Mouse (Mus musculus) cerebellum, postnatal 36 days (tissue): Measurements from ENCODE around the gene Hmgb2.
A peak's percentile ranks its signal among the peaks of the same experiment; 100 is the strongest.
"Not testable (repeated sequence)": the region's sequence is repeated elsewhere in the genome, so short reads cannot be mapped to it uniquely, and the experiment has no call there.

Experiments
- DNase-seq, 2 experiments: peaks; one replicate each; pipeline ENCODE4 v3.0.0; 2021 to 2022; ENCODE audit warnings: mixed read lengths in 2 of 2

Gene Hmgb2

DNA sequence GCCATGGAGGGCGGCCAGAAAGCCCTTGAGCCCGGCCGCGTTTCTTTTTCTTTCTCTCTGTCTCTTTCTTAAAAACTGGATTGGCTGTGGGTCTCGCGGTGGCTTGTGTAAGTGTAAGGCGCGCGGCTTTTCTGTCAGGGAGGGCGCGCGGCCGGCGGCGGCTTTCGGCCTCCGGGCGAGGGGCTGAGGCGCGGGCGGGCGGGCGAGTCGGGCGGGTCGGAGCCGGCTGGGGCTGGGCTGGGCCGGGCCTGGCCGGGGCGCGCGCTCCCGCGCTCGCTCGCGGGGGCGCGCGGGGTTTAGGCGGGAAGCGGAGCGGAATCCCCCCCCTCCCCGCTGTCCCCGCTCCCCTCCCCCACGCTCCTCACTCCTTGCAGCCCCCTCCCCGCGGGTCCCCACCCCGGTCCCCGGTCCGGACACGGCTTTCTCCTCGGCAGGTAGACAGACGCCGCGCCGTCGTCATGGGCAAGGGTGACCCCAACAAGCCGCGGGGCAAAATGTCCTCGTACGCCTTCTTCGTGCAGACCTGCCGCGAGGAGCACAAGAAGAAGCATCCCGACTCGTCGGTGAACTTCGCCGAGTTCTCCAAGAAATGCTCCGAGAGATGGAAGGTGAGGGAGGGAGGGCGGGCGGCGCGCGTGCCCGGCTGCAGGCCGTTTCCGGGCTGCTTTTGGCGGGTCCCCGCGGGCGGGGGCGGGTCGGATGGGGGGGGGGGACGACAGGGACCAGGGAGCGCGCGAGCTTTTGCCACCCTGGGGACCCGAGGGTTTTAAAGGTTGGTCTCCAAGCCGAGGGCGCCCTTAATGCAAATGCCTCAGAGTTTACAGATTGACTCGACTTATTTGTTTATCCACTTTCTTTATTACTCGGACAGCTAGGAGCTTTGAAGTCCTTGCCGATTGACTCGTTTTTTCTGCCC is 692 bp downstream of the Hmgb2 start:
- peak in 1 of 2 experiments; percentile 39 for DNase-seq

DNA sequence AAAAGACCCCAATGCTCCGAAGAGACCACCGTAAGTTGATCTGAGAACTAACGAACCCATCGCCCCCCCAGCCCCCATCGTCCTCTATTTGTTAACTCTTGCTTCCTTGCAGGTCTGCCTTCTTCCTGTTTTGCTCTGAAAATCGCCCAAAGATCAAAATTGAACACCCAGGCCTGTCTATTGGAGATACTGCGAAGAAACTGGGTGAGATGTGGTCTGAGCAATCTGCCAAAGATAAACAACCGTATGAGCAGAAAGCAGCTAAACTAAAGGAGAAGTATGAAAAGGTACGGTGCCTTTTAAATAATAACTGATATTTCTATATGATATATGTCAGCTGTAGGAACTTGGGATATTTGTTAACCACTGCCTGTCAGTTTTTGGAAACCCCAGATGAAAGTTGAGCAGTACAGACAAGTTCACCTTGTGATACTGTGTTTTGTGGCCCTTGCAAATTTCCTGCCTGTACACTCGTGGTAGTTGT is 1.5 kb downstream of the Hmgb2 start:
- DNase-seq: not testable (repeated sequence)

DNA sequence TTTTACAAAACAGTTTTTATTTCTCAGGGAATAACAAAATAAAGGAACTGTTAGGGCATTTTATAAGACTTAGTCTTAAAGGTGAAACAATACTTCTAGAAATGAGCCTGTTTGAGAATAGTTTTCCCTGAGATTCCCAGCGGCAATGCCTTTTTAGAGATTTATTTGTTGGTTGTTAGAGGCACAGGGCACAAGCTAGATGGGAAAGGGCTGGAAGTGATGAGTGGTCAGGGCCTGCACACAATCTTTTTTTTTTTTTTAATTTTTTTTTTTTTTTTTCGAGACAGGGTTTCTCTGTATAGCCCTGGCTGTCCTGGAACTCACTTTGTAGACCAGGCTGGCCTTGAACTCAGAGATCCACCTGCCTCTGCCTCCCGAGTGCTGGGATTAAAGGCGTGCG is 5.0 kb downstream of the Hmgb2 start:
- DNase-seq: not testable (repeated sequence)

DNA sequence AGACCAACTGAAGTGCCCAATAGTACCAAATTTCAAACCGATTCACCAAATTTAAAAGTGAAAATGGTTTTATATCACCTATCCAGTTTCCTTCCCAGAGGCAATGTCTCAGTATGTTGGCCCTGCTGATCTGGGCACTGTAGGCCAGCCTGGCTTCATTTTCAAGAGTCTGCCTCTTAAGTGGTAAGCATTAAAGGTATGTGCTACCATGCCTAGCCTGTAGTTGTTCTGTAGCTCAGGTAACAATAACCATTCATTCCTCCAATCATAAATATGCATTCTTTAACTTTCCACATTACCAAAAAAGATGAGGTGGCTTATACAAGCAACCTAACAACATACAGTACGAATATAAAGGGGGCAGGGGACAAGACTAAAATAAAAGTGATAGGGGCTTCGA is 6.0 kb downstream of the Hmgb2 start:
- no peak for DNase-seq

DNA sequence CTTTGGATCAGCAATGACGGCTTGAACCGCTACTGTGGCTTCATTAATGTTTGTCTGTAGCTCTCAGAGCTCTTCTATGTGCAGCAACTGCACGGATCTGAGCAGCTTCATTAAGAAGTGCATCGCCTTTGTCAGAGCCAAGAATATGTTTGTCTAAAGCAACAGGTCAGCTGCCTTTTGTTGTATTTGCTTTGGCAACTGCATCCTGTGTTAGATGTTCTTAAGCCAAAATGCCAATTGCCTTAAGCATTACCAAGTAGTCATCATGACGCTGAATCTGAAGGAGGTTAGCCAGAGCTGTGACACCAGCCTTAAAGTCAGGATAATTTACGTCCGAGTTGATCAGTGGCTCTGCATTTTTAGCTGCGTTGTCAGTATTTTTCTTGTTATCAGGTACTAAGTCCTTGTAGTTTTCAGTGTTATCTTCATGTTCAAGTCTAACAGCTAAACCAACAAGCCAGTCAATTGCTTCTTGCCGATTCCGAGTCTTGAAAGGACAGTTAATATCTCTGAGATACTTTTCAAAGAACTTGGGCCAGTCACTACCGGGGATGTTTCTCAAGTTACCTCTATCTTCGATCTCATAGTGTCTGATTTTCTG is 8.6 kb downstream of the Hmgb2 start:
- DNase-seq: no peak

DNA sequence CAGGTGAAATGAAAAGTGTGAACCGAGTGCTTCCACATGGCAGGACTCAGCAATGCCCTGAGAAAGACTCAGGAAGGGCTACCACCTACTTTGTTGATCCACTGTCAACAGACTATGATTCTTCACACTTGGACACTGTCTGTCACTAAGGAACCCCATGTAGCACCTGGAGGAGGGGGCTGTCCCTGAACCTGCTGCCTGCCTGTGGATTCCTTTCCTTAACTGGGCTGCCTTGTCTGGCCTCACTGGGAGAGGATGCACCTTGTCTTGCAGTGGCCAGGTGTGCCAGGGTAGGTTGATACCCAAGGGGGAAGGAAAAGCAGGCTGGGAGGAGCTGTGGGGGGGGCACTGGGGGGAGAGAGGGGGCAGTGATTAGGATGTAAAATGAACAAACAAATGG is 16.3 kb downstream of the Hmgb2 start:
- no peak for DNase-seq

DNA sequence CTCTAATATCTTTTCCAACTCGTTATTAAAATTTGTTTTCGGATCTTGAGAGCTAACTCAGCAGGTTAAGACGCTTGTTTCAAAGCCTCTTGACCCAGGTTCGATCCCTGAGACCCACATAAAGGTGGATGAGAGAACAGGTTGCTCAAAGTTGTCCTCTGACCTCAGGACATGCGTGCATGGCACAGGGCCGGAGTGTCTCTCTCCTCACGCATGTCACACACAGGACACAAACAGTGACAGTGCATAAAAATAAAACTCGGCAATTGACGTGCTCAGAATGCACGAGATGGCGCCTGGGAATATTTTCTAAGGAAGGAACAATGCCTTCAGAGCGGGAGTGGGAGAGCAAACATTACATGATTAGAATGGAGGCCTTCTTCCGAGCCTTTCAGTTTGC is 18.5 kb downstream of the Hmgb2 start:
- no peak for DNase-seq

DNA sequence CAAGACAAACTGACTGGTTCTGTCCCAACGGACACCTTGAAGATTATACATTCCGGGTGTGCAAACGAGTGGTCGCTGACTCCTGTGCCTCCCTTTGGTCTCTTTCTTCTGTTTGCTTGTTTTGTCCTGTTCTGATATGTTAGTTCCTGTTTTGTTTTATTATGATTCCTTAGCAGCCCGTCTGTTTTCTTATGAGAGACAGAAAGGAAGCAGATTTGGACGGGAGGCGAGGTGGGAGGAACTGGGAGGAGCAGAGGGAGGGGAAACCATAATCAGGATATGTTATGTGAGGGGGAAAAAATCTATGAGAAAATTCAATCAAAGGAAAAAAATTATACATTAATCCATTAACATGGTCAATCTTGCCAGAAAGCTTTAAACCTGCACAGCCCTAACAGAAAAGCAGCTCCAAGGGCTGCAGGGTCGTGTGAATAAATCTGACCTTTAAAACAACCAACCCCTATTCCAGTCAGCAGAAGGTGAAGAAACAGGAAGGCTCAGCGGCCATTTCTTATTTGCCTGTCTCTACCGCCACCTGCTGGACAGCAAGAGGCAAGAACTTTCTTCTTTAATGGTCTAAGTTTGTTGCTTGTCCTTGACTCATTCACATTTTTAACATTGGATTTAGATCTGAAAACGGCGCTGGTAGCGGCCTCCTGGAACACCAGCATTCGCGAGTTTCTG is 19.1 kb downstream of the Hmgb2 start:
- DNase-seq: peak; percentile 75 to 87

DNA sequence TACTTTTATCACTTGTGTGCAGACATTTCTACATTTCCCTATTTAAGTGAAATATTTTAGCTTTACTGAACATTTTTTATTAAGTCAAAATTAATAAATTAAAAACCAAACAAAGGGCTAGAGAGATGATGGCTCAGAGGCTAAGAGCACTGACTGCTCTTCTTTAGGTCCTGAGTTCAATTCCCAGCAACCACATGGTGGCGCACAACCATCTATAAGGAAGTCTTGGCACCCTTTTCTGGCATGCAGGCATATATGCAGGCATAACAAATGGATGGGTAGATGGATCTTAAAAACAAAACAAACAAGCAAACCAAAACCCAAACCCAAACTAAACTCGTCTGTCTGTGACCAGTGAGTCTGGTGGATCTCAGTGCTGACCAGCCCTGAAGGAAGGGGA is 20.5 kb downstream of the Hmgb2 start:
- peak; percentile 55 to 59 for DNase-seq

DNA sequence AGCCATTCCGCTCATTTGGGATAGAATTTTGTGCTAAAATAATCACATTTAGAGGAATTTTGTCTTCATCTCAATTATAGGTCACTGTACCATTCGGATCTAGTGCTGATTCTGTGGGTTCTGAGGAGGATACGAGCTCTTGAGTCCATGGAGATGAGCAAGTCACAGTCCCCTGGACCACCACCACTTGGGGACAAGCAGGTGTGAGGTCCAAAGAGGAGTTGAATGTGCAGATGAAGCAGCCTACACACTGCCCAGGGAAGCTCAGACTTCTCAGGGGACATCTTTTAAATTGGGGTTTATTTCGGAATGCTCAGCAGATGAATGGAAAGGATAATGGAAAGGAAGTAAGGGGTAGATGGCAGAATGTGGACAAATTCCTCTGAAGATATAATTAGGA is 21.4 kb downstream of the Hmgb2 start:
- DNase-seq: no peak

DNA sequence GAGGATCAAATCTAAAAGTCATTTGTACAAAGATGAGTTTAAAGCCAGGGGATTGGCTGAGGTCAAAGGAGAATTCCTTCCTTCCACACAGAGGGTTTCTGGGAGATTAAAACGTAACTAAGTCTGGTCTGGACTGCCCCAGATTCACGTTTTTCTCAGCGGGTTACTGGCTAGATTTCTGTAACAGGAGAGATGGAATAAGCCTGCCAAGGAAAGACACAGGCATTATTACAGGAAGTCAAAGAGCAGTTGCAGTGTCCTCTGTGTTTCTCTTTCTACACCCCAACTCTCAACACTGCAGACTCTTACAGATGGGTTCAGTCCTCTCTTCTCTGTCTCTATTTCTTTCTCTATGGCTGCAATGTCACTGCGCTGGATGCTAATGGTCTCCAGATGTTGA is 22.8 kb downstream of the Hmgb2 start:
- DNase-seq: no peak

DNA sequence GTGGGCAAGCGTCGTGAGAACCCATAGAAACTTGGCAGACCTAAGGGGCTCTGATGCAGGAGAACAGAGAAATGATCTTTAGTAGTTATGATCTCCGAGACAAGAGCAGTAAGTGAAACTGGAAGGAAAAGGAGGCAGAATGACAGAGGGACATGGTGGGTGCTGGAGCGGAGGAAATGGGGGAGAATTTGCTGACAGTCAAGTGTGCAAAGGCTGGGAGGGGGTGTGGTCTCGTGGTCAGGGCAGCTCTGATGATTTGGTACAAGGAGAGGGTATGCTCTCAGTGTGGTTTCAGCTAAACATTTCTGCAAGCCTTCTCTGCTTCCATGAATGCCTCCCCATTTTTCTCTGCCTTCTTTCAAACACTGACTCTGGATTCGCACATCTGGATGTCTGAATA is 24.5 kb downstream of the Hmgb2 start:
- DNase-seq: no peak

DNA sequence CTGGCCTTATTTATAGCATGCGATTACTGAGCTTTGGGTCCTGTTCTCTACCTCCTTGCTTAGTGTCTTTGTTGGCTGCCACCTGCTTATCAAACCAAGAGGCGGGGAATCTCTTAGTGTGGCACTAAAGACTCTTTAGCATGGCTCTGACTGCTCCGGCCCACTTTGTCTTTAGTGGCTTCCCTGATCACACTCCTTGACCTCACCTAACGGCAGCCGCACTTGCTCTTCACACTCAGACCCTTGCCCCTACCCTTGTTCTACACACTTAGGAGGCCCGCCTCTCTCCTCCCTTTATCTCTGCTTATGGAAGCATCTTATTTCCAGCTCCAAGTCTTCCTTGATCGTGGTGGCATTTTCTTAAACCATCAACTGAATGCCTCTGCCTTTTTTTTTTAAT is 26.9 kb downstream of the Hmgb2 start:
- no peak for DNase-seq

DNA sequence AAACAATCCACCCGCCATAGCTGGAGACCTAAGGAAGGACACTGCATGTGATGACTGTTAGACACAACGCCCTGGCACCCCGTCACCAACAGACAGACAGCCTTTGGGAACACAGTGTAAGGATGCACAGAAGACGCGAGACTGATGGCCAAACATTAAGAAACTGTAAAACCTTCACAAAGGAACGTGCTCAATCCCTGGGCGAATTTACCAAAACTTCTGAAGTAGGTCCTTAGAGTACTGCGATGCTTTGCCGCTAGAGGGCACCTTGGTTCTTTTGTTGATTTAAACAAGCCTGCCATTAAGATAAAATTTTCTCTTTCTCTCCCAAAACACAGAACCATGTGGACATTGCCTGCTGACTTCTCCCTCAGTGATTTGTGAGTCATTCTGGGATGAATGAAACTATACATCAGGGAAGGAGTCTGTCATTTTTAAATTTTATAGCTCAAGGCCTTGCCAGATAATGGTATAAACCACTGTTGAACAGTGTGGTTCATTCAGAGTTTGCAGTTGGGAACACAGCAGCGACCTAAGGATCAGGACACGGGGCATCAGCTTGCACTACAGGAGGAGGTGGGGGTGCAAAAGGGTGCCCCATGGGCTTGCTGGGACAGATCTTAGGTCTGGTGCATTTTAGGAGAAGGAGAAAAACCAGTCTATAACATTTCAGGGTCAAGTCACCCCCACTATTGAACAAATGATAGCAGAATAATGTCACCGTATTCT is 28.6 kb downstream of the Hmgb2 start:
- peak; percentile 81 to 90 for DNase-seq

DNA sequence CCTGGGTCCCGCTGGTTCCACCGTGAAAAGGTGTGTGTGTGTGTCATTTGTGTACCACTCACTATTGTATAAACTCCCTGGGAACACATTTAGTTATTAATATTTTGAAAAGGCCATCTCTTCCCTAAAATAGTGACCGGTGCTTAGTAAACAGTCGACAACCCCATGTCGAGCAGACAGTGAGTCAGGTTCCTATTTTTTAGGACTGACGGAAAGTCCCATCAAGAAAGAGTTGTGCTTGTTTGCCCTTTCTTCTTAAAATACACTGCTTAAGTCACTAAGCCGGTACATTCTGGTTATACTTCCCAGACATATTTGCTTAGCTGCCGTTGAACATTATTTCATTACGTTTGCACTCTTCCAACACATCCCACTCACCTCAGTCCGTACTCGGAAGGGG is 29.2 kb downstream of the Hmgb2 start:
- no peak for DNase-seq

DNA sequence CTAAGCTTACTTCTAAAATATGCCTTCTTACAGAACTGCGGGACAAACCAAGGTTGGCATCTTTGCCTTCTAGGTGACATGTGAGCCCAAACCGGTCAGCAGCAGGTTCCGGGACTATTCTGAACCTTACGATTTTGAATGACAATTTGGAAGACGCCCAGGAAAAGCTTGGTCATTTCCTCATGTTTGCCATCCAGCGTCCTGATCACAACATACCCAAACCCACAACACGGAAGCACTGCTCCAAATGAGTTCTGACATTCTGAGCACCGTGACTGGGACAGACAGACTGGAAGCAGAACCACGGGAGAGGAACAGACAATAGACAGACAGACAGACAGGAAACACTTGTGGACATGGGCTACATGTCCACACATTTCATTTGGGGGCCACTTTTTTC is 29.7 kb downstream of the Hmgb2 start:
- DNase-seq: no peak

DNA sequence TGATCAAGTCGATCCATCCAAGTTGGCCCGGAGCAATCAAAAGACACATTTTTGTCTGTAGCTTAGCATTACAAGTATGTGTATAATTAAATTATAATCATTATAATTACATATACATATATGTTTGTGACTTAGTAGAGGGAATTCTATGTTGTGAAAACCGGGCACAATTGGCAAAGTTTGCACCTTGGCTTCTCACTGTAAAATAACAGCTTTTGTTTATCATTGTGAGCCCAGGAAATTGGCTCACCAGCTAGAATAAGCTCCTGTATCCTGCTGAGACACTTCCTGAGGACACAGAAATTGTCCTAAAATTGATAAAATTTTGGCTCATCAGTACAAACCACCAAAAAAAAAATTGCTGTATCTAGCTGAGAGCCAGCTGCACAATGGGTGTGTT is 34.7 kb downstream of the Hmgb2 start:
- DNase-seq: peak; percentile 53 to 74

DNA sequence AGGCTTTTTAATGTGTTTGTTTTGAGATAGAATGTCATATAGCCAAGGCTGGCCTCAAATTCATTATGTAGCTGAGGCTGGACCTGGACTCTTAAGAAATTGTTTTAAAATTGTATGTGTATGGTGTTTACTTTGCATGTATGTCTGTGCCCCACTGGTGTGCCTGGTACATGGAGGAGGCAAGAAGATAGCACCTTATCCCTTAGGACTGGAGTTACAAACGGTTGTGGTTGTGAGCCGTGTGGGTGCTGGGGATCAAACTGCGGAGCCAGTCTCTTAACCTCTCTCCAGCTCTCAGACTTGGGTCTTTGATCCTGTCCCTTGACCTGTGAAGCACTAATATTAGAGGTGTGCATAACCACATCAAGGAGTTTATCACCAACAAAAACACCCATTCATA is 35.1 kb downstream of the Hmgb2 start:
- DNase-seq: no peak

DNA sequence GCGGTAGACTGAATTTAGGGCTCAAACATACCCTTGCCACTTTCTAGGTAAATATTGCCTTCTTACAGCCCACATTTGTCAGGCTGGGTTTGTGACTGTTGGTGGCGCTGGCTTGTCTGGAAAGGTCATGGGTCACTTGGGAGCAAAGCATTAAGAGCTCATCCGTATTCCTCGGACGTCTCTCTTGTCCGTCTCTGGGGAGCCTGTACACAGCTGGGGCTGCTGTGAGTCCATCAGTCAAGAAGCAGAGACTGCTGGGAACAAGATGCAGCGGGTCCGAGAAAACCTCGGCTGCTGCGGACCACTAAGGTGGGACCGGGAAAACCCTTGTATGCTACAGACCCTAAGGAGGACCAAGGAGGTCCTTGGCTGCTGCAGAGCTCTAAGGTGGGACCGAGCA is 35.9 kb downstream of the Hmgb2 start:
- no peak for DNase-seq

DNA sequence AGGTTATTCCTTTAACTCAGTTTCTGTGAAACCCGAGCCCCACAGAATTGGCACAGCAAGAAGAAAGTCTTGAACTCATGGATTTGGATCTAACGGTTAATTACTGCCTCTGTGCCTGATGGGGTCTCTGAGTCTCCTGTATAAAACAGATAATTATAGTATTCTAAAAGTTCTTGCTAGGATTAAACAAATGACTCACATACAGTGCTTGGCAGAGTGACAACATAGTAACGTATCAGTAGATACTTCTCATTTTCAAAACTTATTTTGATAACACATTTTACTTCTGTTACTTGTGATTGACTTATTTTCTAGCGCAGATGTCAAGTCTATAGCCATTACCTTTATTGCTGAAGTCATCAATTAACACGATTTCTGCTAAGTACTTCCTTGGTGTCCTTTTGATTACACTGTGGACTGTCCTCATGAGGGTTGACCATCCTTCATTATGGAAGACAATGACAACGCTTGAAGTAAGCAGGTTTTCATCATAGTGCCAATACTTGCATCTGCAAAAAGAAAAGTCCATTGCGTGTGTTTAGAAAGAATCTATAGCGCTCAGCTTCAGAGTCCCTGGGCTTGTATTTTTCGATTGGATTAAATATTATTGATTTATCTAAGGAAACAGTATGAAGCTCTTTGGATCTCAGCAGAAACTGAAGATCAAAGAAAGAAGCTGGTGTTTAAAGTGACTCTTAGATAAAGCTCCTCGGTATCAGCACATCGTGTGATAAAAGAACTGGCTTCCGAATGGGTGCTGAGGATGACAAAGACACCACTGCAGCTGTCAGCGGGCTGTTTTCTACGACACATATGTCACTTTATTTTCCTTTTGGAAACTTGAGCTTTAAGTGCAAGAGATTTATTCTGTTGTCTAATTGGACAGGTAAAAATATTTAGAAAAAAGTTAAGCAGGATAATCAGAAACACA is 40.7 kb downstream of the Hmgb2 start:
- DNase-seq: no peak

DNA sequence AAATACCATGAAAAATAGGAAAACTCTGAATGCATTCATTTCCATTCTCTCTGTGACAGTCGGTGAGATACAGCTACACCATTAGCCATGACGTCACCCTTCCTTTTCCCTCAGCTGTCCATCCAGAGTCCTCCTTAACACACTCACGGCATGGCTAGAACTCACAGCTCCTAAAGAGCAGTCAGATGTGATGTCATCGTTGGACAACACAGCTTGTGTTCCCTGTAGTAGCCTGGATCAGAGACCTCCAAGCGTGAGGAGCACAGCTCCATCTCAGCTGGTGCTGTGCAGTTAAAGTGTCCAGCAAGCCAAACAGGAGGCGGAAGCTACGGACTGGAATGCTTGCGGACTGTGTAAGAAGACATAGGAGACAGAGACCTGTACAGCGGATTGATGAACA is 49.2 kb downstream of the Hmgb2 start:
- no peak for DNase-seq

DNA sequence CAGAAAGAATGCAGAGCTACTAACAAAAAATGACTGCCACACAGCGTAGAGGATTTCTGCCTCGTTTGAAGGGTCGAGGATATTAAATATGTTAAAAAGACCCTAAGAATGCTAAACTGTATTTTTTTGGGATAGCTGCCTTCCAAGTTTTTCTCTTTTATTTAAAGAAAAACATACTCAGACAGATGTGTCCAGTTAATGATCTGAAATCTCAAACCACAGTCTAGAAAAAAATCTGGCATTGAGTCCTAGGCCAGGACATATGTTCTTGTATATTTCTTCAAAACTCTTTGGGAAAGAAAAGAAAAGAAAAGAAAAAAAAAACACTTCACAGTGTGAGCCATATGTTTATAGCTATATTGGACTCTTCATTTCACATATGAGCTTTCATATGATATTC is 51.0 kb downstream of the Hmgb2 start:
- no peak for DNase-seq
